In the genomic region with DNA sequence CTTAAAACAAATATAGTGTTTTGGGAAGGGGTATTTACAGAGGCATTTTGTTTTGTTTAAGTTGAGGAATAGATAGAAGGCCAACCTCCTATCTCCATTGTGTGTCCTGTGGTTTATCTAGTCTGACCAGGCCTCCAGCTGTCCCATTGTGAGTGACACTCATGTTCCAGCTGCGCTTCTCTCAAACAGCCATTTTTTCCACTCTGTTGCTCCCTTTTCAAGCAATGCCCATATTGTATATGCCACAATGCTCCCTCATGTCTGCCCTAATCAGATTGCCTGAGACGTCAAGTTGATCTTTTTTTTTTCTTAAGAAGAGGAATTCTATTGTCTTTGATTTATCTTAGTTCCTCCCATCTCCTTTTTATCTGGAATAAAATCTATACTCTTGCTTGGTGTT, we compare ENCODE assay signal across 27 mouse cellular contexts.
DNase-seq lines count a peak whose midpoint lies in the region; ATAC-seq and TF ChIP-seq lines count a peak whose summit lies in the region.
"Had no signal": no experiment of that assay in that cellular context is flagged by ENCODE, and none has a peak within 500 bp of the region (broad histone marks: within the 10 kb centered on the region; RNA-seq: fewer than 3 reads in every experiment).

No protein-coding gene starts in this region.

- 0 out of 2 replicates have a peak, but pooled peaks have one; percentile 38 for ATAC-seq in hindbrain, embryonic 11.5 days (ENCODE audit: low FRiP score)
- ATAC-seq in hindbrain, postnatal 0 days = no peak
- ATAC-seq: forebrain, embryonic 15.5 days; intestine, embryonic 15.5 days; Patski had no signal

- H3K27ac ChIP-seq in hindbrain, embryonic 11.5 days (ENCODE audit: low read depth, low read length) = no peak overlapping the region
- no peak overlapping the region for H3K27ac ChIP-seq in hindbrain, postnatal 0 days
- H3K27ac ChIP-seq in testis, adult 2 months (ENCODE audit: control insufficient read depth, insufficient read depth, low read depth, low read length) = no peak overlapping the region
- H3K27ac ChIP-seq: embryonic facial prominence, embryonic 10.5 days; embryonic facial prominence, embryonic 13.5 days; forebrain, embryonic 12.5 days; forebrain, embryonic 15.5 days; heart, adult 2 months; hindbrain, embryonic 15.5 days; intestine, embryonic 15.5 days had no signal

- no peak for TF ChIP-seq POLR2A in testis, adult 2 months (IDR thresholded peaks at IDR 0.05; ENCODE audit: control insufficient read depth, low read depth, low read length)

- WGBS in hindbrain, embryonic 11.5 days = 44% methylated on average over 2 of the region's 2 CpGs
- WGBS in hindbrain, postnatal 0 days = 19% methylated on average over 2 of the region's 2 CpGs

- no peak overlapping the region for H3K4me2 ChIP-seq in hindbrain, embryonic 11.5 days (replicated peaks; ENCODE audit: low read depth, low read length)
- no peak overlapping the region for H3K4me2 ChIP-seq in hindbrain, postnatal 0 days (ENCODE audit: low read depth, low read length)
- H3K4me2 ChIP-seq: embryonic facial prominence, embryonic 13.5 days; forebrain, embryonic 12.5 days; forebrain, embryonic 15.5 days; heart, embryonic 11.5 days; hindbrain, embryonic 15.5 days; intestine, embryonic 15.5 days had no signal

- no peaks in the 10 kb centered on the region for H3K4me1 ChIP-seq in hindbrain, embryonic 11.5 days (replicated peaks; ENCODE audit: control insufficient read depth, insufficient read depth, low read length)
- no peaks in the 10 kb centered on the region for H3K4me1 ChIP-seq in hindbrain, postnatal 0 days (ENCODE audit: insufficient read depth, low read length)
- no peaks in the 10 kb centered on the region for H3K4me1 ChIP-seq in testis, adult 2 months (ENCODE audit: control insufficient read depth, insufficient read depth, low read length)
- H3K4me1 ChIP-seq: embryonic facial prominence, embryonic 10.5 days; embryonic facial prominence, embryonic 13.5 days; forebrain, embryonic 15.5 days; hindbrain, embryonic 15.5 days; intestine, embryonic 15.5 days had no signal

- H3K4me3 ChIP-seq in hindbrain, embryonic 11.5 days (ENCODE audit: low read depth, low read length) = no peak overlapping the region
- H3K4me3 ChIP-seq in hindbrain, postnatal 0 days (ENCODE audit: low read length) = no peak overlapping the region
- H3K4me3 ChIP-seq in testis, adult 2 months (ENCODE audit: control insufficient read depth, low read depth, low read length) = peak overlapping the region; percentile 48
- H3K4me3 ChIP-seq: embryonic facial prominence, embryonic 10.5 days; embryonic facial prominence, embryonic 13.5 days; erythroblast, embryonic 14.5 days; forebrain, embryonic 12.5 days; forebrain, embryonic 15.5 days; heart, adult 2 months; hindbrain, embryonic 15.5 days; intestine, embryonic 15.5 days had no signal

- DNase-seq in embryo, embryonic 10.5 days (ENCODE audit: low spot score) = peak; percentile 8
- no peak for DNase-seq in embryo, embryonic 9.5 days (ENCODE audit: extremely low spot score)
- DNase-seq in hindbrain, embryonic 11.5 days (ENCODE audit: low spot score) = no peak
- DNase-seq in hindbrain, postnatal 0 days (ENCODE audit: low spot score) = no peak
- DNase-seq in testis, postnatal 14 days (ENCODE audit: low spot score) = no peak
- DNase-seq in kidney, adult 11 months = no peak
- DNase-seq: adrenal gland, adult 2 months; adrenal gland, postnatal 14 days; B cell, adult 2 months; cerebellum, adult 11 months; cerebellum, adult 2 months; cerebellum, adult 9-11 months; cerebellum, postnatal 25 days; gastrocnemius, postnatal 25 days; heart, adult 2 months had no signal

- no peaks in the 10 kb centered on the region for H3K9me3 ChIP-seq in hindbrain, embryonic 11.5 days (ENCODE audit: control insufficient read depth, low read length)
- H3K9me3 ChIP-seq in hindbrain, postnatal 0 days (ENCODE audit: low read length) = no peaks in the 10 kb centered on the region
- H3K9me3 ChIP-seq: embryonic facial prominence, embryonic 10.5 days; embryonic facial prominence, embryonic 13.5 days; forebrain, embryonic 12.5 days; forebrain, embryonic 15.5 days; G1E; hindbrain, embryonic 15.5 days; intestine, embryonic 15.5 days had no signal

- no peak for TF ChIP-seq CTCF in hindbrain, postnatal 0 days (IDR thresholded peaks at IDR 0.05; ENCODE audit: low read depth)
- no peak for TF ChIP-seq CTCF in testis, adult 2 months (IDR thresholded peaks at IDR 0.05; ENCODE audit: control insufficient read depth, insufficient read depth, insufficient replicate concordance, low read depth, low read length)

- H3K9ac ChIP-seq in hindbrain, embryonic 11.5 days (ENCODE audit: low read depth, low read length) = no peak overlapping the region
- no peak overlapping the region for H3K9ac ChIP-seq in hindbrain, postnatal 0 days (replicated peaks; ENCODE audit: low read length)
- H3K9ac ChIP-seq: embryonic facial prominence, embryonic 13.5 days; forebrain, embryonic 12.5 days; forebrain, embryonic 15.5 days; hindbrain, embryonic 15.5 days; intestine, embryonic 15.5 days had no signal

- 0 out of 2 replicates have a peak, but pooled peaks cover 5% of the 10 kb centered on the region for H3K36me3 ChIP-seq in hindbrain, embryonic 11.5 days (ENCODE audit: control insufficient read depth, insufficient read depth, low read length)
- H3K36me3 ChIP-seq in hindbrain, postnatal 0 days (ENCODE audit: insufficient read depth, low read length) = peaks cover 48% of the 10 kb centered on the region
- H3K36me3 ChIP-seq in testis, adult 2 months (ENCODE audit: control insufficient read depth, insufficient read depth, low read length) = no peaks in the 10 kb centered on the region
- H3K36me3 ChIP-seq: G1E had no signal

- no peaks in the 10 kb centered on the region for H3K27me3 ChIP-seq in hindbrain, embryonic 11.5 days (ENCODE audit: control insufficient read depth, insufficient read depth, low read length)
- no peaks in the 10 kb centered on the region for H3K27me3 ChIP-seq in hindbrain, postnatal 0 days (ENCODE audit: insufficient read depth, low read length)
- no peaks in the 10 kb centered on the region for H3K27me3 ChIP-seq in testis, adult 2 months (ENCODE audit: control insufficient read depth, insufficient read depth, low read length)
- H3K27me3 ChIP-seq: CH12.LX; embryonic facial prominence, embryonic 13.5 days; forebrain, embryonic 12.5 days; forebrain, embryonic 15.5 days; hindbrain, embryonic 15.5 days; intestine, embryonic 15.5 days; Patski had no signal
